ENCODE assay signal across 9 mouse cellular contexts in the genomic region with DNA sequence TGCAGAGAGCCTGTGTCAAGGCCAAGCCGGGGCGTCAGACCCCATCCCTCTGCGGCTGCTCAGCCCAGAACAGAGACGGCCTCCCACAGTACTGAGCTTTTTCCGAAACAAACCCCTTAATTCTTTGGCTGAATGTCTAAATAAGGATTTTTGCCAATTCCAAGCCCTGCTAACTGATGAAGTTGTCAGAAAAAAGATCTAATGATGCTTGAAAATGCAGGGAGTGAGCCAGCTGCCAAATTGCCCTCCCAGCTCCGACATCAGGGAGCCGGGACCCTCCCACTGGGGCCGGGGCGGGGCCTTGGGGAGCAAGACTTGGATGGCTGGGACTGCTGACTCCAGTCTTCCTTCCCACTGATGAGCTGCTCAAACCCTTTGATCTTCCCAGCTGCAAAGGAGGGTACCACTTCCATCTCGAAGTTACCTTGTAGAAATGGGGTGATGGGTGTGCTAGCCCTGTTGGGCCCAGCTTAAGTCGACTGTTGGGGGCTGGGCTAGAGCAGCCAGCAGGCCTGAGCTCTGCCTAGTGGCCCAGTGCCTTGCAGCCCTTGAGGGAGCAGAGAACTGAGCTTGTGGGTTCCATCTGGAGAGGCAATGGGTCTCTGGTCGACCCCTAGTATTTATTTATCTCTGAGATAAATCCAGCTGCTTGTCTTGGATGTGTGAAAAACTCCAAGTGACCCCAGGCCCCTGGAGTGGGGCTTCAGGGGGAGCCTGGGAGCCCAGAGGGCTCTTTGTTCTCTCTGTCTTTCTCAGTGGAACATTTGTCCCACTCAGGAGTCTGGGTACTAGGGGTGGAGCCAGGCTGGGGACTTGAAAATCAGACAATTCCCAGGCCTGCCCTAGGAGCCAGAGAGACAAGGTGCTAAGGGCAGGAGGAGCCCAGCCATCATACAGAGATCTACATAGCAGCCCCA. TPM values are rescaled to one million over a fixed set of nuclear protein-coding genes. Genes with fewer than 3 reads are reported as not detected.
A peak's percentile ranks its signal among the peaks of the same experiment; 100 is the strongest.
DNase-seq lines count a peak whose midpoint lies in the region; ATAC-seq and TF ChIP-seq lines count a peak whose summit lies in the region.
"Had no signal": no experiment of that assay in that cellular context is flagged by ENCODE, and none has a peak within 500 bp of the region (broad histone marks: within the 10 kb centered on the region; RNA-seq: fewer than 3 reads in every experiment).

No protein-coding gene starts in this region.

- no peak for TF ChIP-seq CTCF in layer of hippocampus, adult 2 months (conservative IDR thresholded peaks at IDR 0.05)

- H3K27me3 ChIP-seq in heart, embryonic 10.5 days (ENCODE audit: insufficient read depth, poor library complexity, severe bottlenecking), result peaks cover 11% of the 10 kb centered on the region
- H3K27me3 ChIP-seq in stomach, embryonic 16.5 days (ENCODE audit: control insufficient read depth, insufficient read depth, low read length), result peaks cover 3% of the 10 kb centered on the region; the same call in 1 of the 2 replicates

- H3K4me3 ChIP-seq in heart, embryonic 10.5 days, result no peak overlapping the region
- no peak overlapping the region for H3K4me3 ChIP-seq in layer of hippocampus, adult 2 months
- no peak overlapping the region for H3K4me3 ChIP-seq in stomach, embryonic 16.5 days (replicated peaks; ENCODE audit: low read length)

- peaks cover 45% of the 10 kb centered on the region for H3K4me1 ChIP-seq in heart, embryonic 10.5 days
- H3K4me1 ChIP-seq in stomach, embryonic 16.5 days (ENCODE audit: control insufficient read depth, insufficient read depth, low read length), result peaks cover 13% of the 10 kb centered on the region

- DNase-seq in heart, embryonic 10.5 days (ENCODE audit: low spot score), result no peak
- DNase-seq in heart, postnatal 36 days, result no peak
- DNase-seq in ovary, postnatal 36 days (ENCODE audit: low spot score), result peak; percentile 24
- no peak for DNase-seq in ovary, postnatal 10 days (ENCODE audit: low spot score)
- DNase-seq in layer of hippocampus, adult 2 months (ENCODE audit: low spot score in 2 of 2), result peak; percentile 32 to 46
- no peak for DNase-seq in adrenal gland, postnatal 10 days
- no peak for DNase-seq in gastrocnemius, postnatal 36 days

- ATAC-seq in stomach, embryonic 16.5 days (ENCODE audit: insufficient read depth, low FRiP score), result peak; percentile 89

- no peaks in the 10 kb centered on the region for H3K36me3 ChIP-seq in heart, embryonic 10.5 days
- H3K36me3 ChIP-seq in stomach, embryonic 16.5 days (ENCODE audit: control insufficient read depth, insufficient read depth, low read length), result no peaks in the 10 kb centered on the region

- no peaks in the 10 kb centered on the region for H3K9me3 ChIP-seq in heart, embryonic 10.5 days
- H3K9me3 ChIP-seq in stomach, embryonic 16.5 days (replicated peaks; ENCODE audit: control insufficient read depth, low read length), result no peaks in the 10 kb centered on the region

- 29% methylated on average over 12 of the region's 12 CpGs for WGBS in heart, embryonic 10.5 days
- 13% methylated on average over 12 of the region's 12 CpGs for WGBS in stomach, embryonic 16.5 days

- intact Hi-C loops in heart, postnatal 36 days (cut with DNase I), result no loop called here
- intact Hi-C loops in gastrocnemius, postnatal 36 days (cut with DNase I), result no loop called here

- H3K4me2 ChIP-seq in stomach, embryonic 16.5 days (ENCODE audit: low read depth, low read length), result no peak overlapping the region

- H3K27ac ChIP-seq in heart, embryonic 10.5 days, result peak overlapping the region; percentile 73
- H3K27ac ChIP-seq in layer of hippocampus, adult 2 months, result no peak overlapping the region
- H3K27ac ChIP-seq in stomach, embryonic 16.5 days (ENCODE audit: low read length), result peak overlapping the region; percentile 87

- 0 out of 2 replicates have a peak overlapping the region, but pooled peaks have one; percentile 10 for H3K9ac ChIP-seq in stomach, embryonic 16.5 days (ENCODE audit: low read length)

RNA-seq across cellular contexts. Expression of a gene that starts 19.5 kb away (rescaled TPM):
- polyA plus RNA-seq in heart, embryonic 10.5 days (2016; fragmentation: Nextera tagmentation; extraction: Ambion mirVana), result not detected in 2 replicates
- total RNA-seq in heart, postnatal 36 days (2021), result not detected
- total RNA-seq in layer of hippocampus, adult 2 months (2021), result not detected
- polyA plus RNA-seq in stomach, embryonic 16.5 days (2015; fragmentation: Nextera tagmentation; extraction: Ambion mirVana), result not detected in 2 replicates
- 1 to 10 TPM in 1 of 2 experiments, under 1 TPM in 1; 0.67 to 1.1 TPM for total RNA-seq in adrenal gland, postnatal 10 days (2021)
- not detected for total RNA-seq in gastrocnemius, postnatal 36 days (2021)
- total RNA-seq: CH12.LX had no signal

Comparison
In these comparisons a context has a peak if more than half of its experiments do, and no peak if none do; other contexts are left out.
1. DNase-seq: peak in ovary, postnatal 36 days (single experiment) and layer of hippocampus, adult 2 months (2 of 2); none in heart, embryonic 10.5 days (single experiment), heart, postnatal 36 days (0 of 2), ovary, postnatal 10 days (single experiment), adrenal gland, postnatal 10 days (single experiment) and gastrocnemius, postnatal 36 days (0 of 2).